Mouse (Mus musculus): Measurements from ENCODE around the gene Zfp280b.

DNA sequence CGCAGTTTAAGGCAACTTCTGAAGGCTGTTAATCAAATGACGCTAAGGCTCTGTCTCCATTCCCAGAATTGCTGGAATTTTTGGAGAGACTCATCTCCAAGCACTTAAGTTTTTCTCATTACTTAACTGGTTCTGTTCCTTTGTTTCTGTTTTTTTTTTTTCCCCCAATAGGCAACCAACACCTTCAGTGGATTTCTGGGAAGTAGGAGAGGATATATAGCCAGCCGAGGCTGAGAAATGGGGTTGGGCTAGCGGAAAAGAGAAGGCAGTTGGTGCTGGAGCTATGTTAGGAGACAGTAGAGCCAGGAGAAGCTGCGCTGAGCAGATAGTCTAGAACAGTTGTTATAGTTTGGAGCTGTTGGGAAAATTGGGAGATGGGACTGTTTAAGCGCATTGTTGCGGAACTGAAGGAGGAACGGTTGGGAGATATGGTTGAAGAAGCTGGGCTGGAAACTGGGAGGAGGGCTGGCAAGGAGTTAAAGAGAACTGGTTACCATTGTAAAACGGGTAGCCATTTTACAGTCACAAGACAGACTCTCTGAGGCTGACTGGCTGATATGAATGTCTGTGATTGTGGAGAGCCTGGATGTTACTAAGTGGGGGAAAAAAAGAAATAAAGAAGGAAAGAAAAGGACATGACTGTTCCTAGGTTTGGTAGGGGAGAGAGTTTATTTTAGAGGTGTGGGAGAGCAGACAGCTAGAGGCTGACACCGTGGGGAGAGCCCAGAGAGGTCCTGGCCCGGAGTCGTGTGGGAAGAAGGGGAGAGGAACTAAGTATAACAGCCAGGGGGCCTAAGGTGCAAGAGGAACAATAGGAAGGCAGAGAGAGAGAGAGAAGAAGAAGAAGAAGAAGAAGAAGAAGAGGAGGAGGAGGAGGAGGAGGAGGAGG, 5.1 kb upstream of the Zfp280b start:
- TF ChIP-seq GATA1 (IDR thresholded peaks at IDR 0.05; ENCODE audit: borderline replicate concordance, low read length): no peak
- TF ChIP-seq FLI1 (IDR thresholded peaks at IDR 0.05; ENCODE audit: low read length): no peak

All from megakaryocyte, embryonic 14.5 days (primary cell).